Mouse (Mus musculus) layer of hippocampus, postnatal 36 days (tissue): ENCODE measurements around the gene Smim5. TPM values are rescaled to one million over a fixed set of nuclear protein-coding genes. Genes with fewer than 3 reads are reported as not detected.

Experiments
- DNase-seq, 2 experiments: peaks; one replicate each; pipeline ENCODE4 v3.0.0; 2022
- total RNA-seq, 2 experiments: library from RNA; stranded (reverse); gene quantifications; 2 replicates each; pipeline ENCODE4 v1.2.3; 2021

Gene Smim5
- total RNA-seq, 2 experiments from 2014 or later, result 0.72 TPM; not detected in 1

DNA sequence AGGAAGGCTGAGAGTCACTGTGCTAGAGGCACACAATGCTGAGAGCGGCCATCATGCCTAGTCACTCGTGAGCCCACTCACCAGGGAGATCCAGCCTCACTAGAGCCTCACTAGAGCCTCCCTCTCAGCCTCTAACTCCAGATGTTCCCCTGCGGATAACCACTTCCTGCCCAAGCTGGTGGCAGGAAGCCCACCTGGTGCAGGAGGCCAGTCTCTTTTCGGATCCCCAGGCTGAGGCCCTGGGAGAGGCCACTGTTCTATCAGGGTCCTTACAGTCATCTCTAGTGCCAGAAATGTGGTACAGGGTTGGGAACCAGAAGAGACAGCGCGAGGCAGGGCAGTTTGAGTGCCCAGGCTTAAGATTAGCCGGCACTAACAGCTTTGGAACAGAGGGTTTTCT is 1.3 kb upstream of the Smim5 start:
- no peak for DNase-seq

DNA sequence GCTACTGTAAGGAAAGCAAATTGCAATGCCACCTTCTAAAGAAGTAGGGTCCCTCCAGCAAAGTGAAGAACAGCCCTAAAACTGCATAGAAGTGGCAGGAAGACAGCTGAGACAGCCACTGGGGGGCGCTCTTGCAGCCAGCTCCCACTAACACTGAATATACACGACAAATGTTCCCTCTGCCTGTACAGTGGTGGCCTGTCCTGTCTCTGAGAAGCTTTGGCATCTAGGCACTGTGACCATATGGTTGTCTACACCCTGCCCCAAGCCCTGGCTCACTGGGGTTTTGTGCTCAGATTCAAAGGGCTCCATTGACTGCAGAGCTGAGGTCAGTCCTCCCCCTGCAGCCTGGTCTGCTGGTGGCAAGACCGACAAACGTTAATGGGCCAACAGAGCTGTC is 880 bp upstream of the Smim5 start:
- peak; percentile 37 to 63 for DNase-seq

GRCm38 (mm10) chr11:115900561-115901337 is 983 bp downstream of the Smim5 start:
- DNase-seq, result no peak

DNA sequence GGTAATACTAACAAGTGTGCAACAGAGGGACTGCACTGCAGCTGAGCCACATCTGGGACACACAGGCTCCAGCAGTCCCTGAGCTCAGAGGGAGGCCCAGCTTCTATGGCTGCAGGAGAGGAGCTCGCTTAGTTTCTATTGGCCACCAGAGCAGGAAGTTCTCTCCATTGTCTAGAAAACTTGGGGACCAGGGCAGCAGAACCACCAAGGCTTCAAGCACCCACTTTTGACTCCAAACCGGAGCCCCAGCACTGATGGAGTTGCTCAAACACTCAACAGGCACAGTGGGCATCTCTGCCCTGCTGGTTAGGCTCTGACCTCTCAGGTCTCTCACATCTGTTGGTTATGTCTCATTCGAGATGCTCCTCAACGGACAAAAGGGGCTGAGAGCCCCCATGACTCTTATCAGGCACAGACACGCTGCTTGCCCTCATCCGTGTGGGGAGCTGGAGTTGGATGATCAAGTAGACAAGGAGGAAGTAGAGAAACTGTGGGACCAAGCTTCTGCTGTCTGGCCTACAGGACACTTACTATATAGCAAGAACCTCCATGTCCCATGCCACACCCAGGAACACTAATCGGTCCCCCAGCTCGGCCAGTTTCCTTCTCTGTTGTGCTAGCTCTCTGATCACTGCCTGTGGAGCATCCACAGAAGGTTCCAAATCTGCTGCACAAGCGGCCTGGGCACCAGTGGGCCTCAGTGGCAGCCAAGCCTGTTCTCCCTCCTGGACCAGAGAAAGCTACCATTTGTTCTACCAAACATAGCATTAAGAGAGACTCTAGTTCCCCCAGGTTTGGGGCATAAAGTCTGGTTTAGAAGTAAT is 1.8 kb downstream of the Smim5 start:
- no peak for DNase-seq

DNA sequence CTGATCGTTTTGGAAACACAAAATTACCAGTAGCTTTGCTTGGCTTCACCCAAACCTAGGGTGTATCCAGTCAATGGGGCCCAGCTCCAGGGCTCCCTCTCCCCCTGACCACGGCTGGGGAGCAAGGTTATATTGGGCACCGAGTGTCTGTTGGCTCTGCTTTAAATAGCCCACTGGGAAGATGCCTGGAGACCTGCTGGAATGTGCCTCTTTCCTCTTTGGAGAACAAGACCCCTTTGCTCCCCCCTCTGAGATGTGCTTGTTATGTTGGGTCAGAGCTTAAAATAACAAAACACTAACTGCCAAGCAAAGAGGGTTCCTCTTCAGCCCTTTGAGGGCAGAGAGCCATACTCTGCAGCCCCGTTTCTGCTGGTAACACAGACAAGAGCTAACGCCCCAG is 2.4 kb downstream of the Smim5 start:
- no peak for DNase-seq

GRCm38 (mm10) chr11:115902831-115903230 is 3.1 kb downstream of the Smim5 start:
- no peak for DNase-seq

- DNase-seq, result no peak
These were observed 3.8 kb downstream of the Smim5 start for GRCm38 (mm10) chr11:115903384-115904230.

- no peak for DNase-seq
These were observed 4.6 kb downstream of the Smim5 start for GRCm38 (mm10) chr11:115904231-115904955.

DNA sequence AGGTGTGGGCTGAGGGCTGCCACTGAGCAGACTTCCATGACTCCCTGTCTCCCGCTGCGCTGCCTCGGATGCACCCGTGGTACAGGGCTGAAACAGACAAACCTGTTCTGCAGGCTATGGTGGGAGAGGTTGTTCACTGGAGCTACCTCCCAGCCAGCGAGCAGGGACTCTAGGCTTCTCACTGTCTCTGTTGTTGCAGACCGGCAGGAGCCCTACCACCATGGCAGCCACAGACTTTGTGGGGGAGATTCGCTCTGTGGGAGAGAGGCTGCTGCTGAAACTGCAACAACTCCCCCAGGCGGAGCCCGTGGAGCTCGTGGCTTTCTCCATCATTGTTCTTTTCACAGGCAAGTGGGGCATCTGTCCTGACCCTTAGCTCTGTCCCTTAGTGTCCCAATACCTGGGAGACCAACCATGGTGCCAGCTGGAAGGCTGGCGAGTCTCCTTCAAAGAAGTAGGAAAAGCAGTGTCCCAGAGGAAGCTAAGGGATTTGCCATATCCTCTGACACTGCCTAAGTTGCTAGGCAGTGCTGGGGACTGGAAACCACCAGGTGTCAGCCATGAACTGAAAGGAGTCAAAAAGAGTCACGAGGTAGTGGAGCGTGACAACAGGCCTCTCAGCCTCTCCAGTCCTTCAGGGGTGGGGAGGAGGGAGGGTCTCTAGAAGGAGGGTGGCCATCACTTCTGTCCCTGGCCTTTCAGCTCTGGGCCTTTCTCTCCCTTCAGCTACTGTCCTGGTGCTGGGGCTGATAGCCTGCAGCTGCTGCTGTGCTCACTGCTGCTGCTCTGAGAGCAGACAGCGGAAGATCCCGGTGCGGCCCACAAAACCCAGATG is 5.4 kb downstream of the Smim5 start:
- DNase-seq, result peak; percentile 47 to 67

DNA sequence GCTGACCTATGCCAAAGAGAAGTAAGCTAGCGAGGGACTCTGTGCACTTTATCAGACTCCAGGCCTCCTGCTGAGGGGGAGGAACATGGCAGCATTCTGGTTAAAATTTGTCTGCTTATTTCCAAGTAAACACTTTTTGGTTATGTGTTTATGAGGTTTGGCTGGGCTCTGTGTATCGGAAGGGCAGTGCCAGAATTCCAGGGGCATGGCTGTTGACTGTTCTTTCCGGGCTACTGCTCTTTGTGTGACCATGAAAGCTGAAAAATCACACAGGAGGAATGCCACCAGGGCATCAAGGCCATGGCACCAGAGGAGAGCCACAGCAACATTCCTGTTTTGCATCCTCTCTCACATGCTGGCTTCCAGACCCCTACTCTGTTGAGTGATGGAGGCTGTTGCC is 6.3 kb downstream of the Smim5 start:
- no peak for DNase-seq

DNA sequence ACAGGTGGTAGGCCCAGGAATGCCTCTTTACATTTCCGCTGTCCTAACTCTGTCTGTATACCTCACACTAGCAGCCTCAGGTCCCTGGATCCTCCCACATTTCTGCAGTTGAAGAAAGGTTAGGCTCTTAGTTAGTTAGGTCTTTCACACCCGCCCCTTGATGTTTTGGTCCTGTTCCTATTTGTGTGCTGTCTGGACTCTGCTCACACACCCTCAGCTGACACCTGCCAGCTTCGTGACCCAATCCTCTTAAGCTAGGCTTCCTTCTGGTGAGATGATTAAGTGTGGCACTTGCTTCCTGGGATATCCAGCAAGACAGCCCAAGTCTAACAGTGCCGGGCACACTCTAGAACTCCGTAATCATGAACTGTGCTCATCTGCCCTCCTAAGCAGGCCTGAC is 6.8 kb downstream of the Smim5 start:
- DNase-seq, result no peak

GRCm38 (mm10) chr11:115911134-115911561 is 11.4 kb downstream of the Smim5 start:
- DNase-seq, result no peak

DNA sequence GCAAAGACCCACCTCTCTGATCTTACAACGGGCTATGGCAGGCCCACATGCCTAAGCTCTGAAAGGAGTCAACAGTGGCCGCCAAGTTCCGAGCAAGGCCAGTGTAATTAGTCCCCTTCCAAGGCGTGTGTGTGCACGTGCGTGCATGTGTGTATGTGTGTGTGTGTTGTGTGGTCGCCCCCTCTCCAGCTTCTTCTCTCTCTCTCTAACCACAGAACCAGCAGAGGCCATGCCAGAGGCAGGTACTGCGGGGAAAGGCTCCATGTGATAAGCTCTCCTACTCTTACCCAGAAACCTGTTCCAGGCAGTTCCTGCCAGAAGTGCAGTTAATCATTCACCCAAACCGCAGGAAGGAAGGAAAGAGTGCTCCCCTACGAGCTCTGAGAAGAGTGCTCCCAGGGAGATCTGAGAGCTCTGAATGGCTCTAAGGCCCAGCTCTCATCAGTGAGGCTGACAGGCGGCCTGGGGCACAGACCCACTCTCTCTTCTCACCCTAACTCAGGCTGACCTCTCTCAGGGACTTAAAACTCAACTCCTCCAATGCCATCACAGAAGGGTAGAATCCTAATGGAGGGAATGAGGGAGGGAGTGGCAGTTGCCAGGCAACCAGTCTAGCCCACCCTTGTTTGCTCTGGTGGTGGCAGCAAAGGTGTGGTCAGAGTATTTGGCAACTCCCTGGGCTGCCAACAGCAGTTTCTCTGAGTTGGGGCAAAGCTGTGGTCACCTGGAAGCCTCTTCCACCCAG is 12.0 kb downstream of the Smim5 start, which contains the start of gene Smim6:
Gene Smim6, plus strand, starts transcription at position 386 of the 745 bp plus-strand sequence.
- no peak for DNase-seq

DNA sequence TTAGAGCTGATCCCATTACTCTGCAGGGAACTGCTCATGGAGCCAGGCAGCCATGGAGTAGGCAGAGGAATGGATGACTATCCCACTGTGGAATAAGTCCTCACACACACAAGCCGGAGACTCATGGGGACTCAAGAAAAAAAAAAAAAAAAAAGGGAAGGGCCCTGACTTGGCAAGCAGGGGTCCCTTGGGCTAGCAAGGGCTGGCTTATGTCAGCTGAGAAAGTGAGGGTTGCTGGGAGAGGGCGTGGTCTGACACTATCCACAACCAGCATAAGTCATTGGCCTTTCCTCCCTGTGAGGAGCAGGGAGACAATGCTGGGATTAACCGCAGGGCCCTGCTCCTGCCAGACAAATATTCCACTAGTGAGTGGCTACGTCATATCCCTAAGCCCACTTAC is 16.8 kb downstream of the Smim5 start:
- DNase-seq, result no peak

GRCm38 (mm10) chr11:115918637-115919036 is 18.9 kb downstream of the Smim5 start:
- no peak for DNase-seq

DNA sequence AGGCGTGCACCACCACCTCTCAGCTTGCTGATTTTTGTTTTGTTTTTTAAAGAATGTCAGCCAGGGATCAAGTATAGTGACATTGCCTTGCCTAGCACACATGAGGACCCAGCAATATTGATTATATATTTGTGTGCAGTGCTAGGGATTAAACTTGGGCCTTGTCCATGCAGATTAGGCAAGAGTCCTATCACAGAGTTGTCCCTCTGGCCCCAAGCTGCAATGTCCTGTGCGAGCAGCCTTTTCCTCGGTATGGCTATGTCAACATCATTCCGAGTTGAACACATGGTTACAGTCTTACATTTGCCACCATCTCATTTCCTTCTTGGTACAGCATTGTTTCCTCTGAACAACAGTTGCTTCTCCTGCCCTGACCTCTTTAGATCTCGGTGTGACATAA is 19.3 kb downstream of the Smim5 start:
- DNase-seq, result no peak

GRCm38 (mm10) chr11:115920110-115920818 is 20.5 kb downstream of the Smim5 start:
- DNase-seq, result no peak

DNA sequence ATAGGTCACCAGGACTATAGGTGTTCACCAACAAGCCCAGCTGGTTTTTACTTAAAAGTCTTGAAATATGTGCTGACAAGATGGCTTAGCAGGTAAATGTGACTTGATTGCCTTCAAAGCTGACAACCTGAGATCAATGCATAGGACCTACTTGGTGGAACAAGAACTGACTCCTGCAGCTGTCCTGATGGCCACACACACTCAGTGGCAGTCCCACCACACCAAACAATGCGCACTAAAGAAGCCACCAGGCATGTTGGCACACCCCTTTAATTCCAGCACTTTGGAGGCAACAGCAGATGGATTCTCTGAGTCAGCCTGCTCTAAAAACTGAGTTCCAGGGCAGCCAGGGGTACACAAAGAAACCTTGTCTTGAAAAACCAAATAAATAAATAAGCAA is 22.2 kb downstream of the Smim5 start:
- no peak for DNase-seq

- DNase-seq, result no peak
These were observed 29.3 kb downstream of the Smim5 start for GRCm38 (mm10) chr11:115929031-115929430.

DNA sequence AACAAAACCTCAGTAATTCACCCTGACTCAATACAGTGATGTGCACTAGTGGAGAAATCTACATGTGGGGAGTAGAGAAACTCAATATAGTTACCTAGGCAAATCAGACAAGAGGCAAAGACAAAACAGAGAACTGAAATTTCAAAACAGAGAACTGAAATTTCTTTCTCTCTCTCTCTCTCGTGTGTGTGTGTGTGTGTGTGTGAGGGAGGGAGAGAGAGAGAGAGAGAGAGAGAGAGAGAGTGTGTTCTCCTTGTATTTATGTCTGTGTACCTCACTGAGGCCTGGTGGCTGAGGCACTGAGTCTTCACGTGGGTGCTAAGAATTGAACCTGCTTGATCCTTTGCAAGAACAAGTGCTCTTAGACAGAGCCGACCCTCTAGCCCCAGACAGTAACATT is 30.1 kb downstream of the Smim5 start:
- no peak for DNase-seq
